Mouse (Mus musculus): Measurements from ENCODE around the gene Lrba.

Gene Lrba

DNA sequence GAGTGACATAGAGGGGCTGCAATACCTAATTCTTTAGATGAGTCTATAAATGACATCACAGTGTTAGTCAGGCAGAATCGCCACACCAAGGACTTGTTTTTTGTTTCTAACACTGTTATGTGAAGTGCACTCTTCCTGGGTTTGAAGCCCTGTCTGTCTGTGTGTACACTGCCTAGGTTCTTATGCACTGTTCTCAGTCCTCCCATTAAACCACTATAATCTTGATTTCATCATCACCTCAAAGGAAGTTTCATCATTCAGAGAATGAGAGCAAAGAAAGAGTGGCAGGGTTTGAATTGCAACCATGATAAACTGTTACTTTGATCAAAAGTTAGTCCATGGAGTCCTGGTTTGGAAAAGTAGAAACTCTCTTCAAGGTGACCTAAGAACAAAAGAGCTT lies 532.1 kb downstream of the Lrba start:
- DNase-seq (ENCODE audit: low read depth, low spot score) = no peak

DNA sequence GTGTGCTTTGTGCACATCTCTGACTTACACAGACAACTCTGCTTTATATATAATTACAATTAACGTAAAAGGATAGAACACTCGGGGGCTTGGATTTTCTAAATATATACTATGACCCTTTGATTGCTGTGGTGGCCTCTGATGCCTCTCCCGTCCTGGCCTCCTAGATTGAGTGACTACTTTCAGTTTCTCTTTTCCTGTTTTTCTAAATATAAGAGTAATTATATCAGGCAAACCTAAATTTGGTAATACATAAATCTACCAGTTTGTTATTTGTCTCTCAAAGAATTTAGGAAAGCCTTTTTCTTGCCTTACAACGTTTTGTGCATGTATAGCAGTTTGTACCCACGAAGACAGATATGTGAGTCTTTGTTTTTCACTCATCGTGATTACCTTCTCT lies 534.2 kb downstream of the Lrba start:
- no peak for DNase-seq (ENCODE audit: low read depth, low spot score)

DNA sequence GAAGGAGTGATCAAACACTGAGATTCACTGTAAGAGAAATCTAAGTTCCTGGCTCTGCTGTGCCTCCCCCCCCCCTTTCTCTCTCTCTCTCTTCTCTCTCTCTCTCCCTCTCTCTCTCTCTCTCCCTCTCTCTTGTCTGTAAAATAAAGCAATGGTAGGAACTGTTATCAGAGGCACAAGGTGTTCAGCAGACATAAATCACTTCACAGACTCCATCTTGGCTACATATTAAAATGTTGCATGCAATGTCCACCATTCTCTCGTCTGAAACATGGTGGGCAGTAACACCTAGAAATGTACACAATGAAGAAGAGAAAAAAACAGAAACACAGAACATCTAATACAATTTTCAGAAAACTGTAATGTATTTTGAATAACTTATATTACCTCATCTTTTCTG lies 534.9 kb downstream of the Lrba start:
- no peak for DNase-seq (ENCODE audit: low read depth, low spot score)

DNA sequence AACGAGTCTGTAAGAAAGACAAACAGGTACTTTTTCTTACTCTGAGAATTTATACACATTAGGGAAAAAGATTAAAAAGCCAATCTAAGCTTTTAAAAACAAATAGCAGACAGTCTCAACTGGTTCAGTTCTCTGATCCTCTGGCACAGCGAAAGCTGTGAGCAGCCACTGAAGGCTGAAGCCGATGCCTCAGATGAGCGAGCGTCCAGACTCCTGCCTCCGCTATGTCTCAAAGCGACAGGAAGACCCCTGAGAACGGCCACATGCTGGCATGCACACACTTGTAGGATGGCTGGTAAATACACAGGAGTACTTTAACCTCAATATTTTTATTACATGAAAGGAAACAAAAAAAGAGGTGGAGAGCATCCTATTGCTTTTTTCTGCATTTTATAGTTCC lies 535.4 kb downstream of the Lrba start:
- no peak for DNase-seq (ENCODE audit: low read depth, low spot score)

DNA sequence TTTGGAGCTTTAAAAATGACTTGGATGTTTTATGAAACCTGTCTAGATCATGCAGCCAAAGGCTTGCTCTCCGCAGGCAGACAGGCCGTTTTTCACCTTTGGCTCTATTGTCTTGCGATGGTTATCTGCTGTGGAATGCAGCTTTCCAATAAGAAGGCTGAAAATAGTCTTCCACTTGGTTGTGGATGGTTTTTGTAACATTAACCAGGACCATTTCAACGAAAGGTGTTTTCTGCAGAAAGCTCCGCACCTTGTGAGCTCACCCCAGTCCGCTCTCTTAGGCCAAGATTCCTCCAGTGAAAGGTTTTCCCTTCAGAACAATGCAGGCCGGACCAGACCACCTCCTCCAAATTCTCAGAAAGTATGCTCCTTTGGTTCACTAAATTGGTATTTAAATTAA lies 536.0 kb downstream of the Lrba start:
- no peak for DNase-seq (ENCODE audit: low read depth, low spot score)

DNA sequence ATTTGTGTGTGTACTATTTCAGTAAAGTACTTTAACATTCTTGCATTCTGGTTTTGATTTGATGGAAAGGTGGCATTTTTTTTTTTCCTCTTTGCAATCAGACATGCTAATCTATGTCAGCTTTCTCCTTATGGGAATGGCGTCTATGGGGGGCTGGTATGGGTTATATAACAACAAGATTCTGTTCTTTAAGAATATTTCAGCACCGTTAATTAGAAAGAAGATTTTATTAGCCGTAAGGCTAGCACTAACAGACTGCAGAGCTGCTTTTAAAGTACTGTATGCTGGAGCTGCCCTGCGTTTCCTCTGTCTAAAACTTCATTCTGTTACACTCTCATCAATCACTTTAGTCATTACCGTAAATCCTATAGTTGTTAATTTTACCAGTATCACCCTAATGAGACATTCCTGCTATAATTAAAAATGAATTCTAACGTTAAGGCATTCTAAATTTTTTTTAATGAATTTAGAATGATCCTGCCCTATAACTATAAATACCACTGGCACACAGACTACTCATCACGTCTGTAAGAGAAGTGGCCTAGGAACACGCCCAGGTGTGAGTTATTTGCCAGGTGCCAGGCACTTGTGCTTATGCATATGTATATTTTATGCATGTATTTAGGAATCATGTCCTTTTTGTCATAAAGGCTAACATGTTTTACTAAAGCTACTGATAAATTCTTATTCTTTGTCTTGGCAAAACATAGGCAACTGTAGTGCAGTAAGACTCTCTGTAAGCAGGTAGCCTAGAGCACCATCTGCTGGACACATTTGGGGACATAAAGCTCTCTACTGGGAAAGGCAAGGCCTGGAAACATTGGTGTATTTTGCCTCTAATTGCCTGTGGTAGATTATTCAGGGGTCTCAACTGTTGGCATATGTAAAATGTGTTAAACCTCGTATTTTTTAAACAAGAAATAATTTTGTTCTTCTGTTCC lies 536.9 kb downstream of the Lrba start:
- DNase-seq (ENCODE audit: low read depth, low spot score) = peak; percentile 64

DNA sequence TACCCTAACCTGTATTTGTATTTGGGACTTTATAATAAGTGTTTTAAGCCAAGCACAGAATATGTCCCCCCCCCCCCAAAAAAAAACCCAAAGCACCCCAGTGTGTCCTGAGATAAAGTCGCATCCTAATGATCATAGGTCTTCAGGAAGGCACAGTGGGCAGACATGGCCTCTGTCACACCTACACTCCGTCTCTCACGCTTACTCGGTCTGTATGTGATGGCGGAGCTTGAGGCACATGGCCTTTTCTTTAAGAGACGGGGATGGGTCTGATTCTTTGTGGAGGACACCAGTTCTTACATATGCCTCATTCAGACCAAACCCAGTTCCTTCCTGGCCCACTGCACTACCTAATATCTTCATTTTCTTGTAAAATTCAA lies 537.5 kb downstream of the Lrba start:
- no peak for DNase-seq (ENCODE audit: low read depth, low spot score)

DNA sequence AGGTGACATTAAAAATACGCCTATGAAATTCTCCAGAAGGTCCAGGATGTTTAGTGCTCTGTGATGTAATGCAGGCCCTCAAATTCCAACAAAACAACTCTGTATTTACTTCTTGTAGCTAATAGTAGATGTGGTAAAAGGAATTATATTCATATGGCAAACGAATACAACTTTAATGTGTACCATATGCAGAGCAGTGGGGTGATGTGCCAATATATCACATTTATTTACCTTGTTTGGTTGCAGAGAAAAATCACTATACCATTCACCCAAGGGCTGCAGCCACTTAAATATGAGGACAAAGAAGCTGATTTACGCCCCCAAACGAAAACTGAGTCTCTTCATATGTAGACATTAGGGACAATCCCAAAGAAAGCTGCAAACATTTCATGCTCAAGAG lies 538.0 kb downstream of the Lrba start:
- DNase-seq (ENCODE audit: low read depth, low spot score) = no peak

DNA sequence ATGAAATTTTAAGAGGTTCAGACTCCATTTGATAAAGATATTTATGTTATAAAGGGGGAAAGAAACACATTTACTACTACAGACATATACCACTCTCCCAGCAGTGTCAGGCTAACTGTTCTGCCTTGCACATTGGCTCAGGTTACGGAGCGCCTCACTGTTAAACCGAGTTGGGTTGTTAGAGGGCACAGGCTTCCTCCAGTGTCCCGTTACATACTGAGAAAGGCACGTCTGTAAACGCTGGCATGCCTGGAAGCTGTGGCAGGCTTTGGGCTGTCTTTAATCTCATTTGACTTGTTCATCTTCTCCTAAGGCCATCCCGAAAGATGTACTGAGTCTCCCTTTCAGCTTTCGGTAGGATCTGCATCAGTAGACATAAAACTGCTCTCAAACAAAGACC lies 544.1 kb downstream of the Lrba start:
- DNase-seq (ENCODE audit: low read depth, low spot score) = no peak

DNA sequence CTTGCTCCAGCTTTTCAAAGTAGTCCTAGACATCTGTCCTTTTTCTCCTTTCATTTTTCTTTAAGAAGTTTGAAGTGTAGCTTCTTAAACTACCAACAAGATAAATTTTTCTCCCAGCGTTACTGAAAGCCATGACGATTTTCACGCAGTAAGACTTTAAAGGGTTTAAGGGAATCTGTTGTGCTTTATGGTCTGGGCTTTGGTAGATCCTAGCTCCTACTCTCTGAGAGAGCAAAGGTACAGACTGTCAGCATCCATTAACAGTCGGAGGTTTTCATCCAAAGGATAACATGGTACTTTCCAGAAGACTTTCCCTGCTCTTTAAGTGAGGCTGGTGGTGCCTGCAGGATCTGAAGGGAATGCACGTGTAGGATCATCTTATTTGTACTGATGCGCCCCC lies 544.5 kb downstream of the Lrba start:
- DNase-seq (ENCODE audit: low read depth, low spot score) = no peak

DNA sequence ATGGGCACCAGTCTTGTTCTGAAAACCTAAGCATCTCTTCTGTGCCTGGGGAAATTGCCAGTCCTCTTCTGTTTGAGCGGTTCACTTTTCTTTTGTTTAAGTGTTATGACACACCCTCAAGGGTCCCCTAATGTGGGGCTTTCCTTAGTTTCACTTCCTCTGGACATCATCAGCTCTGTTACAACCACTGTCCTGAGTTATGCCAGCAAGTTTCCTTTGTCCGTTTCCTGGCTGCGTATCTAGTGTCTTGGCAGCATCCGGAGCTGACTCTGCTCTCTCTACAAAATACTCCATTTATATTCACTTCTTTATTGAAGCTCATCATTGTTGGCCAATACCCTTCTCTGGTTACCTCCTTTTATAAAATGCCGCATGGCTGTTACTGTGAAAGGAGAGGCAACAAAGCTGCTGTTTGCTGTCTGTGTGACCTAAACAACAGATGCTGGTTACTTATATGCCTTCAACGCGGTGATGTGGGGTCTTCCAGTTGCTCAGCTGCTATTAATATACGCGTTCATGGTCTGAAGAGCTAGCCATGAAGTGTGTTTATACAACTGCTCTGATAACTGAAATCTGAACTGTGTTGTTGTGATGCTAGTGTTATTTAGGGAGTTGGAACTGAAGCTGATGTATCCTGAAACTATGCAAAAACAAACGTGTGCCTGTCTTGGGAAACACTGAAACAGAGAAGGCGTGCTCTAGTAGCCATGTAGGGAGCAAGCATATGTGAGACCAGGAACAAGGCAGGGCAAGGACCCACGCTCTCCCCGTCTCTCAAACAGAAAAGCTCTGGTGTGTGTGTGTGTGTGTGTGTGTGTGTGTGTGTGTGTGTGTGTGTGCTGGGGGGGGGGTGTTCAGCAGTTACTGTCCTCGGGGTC lies 550.3 kb downstream of the Lrba start:
- no peak for DNase-seq (ENCODE audit: low read depth, low spot score)

DNA sequence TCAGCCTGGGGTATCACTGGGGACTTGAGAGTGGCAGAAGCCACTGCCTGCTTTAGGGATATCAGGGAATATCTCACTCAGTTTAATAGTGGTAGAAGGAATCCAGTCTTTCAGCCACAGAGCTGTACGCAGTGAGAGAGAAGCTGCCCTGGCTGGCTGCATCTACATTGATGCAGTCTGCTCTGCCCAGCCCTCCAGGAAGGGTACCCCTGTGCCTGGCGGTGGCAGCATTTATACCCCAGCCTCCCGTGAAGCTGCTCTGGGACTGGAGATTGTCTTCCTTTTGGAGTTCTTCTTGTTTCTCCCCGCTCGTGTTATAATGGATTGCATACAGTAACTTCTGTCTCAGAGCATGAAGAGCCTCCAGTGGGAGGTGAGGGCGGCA lies 551.0 kb downstream of the Lrba start:
- no peak for DNase-seq (ENCODE audit: low read depth, low spot score)

DNA sequence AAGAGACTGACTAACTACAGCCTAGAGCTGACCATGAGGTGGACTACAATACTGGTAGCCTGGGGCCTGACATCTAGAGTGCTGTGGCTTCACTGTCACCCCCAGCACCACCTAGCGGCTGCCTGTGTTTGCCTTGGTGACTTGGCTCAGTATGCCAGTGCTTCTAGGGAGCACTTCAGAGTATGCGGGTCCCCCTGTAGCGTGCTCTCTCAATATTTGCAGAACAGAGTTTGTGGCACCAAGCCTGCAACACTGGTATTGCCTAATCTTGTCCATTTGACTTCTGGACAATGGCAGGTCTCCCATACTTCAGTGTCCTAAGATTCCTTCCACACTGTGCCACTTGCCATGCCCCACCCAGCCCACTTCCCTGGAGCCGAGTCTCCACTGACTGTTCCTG lies 555.2 kb downstream of the Lrba start:
- DNase-seq (ENCODE audit: low read depth, low spot score) = peak; percentile 28

DNA sequence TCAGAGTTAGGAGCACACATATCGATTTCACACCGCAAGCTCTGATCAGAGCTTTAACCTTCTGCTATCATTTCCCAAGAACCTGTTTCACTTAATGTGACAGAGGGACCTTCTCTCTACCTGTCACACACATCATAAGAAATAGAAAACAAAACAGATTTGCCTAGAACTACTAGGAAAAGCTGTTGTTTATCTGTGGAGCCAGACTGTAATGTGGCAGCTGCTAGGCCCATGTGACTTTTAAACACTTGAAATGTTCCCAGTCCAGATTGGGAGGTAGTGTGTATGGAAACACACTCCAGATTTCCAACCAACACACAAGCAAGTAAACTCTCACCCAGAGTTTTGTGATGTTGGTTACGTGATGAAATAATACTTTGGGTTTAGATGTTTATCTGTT lies 559.6 kb downstream of the Lrba start:
- DNase-seq (ENCODE audit: low read depth, low spot score) = no peak

DNA sequence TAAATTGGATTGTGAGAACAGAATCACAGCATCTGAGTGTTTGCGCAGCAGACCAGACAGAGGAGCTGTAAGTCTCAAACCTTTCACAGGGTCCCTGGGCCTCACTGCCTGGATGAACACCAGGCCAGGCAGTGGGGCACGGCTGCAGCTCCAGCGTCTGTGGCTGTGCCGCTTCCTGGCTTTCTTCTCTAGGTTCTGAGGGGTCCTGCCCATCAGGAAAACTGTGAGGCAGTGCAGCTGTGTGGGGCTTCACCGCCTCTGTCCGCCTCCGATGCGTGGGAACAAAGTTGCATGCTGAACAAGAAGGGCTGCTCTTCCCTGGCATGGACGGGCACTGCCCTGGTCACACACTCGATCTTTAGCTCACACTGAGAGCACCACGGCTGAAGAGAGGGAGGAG lies 560.5 kb downstream of the Lrba start:
- no peak for DNase-seq (ENCODE audit: low read depth, low spot score)

DNA sequence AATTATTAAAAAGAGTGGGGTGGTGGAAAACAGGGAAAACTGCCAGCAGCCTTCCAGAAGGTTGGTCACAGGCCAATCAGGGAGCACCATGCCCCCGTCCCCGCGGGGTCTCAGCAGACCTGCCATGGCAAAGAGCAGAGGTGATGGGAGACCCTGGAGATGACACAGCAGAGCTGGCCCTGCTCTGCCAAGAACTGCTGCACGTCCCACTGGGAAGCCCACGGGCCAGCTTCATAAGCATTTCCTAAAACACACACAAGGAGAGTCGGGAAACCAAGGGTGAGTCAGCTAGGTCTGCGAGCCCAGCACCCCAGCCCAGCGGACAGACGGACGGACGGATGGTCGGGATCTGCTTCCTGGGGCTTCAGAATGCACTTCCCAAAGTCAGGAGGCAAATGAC lies 561.8 kb downstream of the Lrba start:
- DNase-seq (ENCODE audit: low read depth, low spot score) = no peak

DNA sequence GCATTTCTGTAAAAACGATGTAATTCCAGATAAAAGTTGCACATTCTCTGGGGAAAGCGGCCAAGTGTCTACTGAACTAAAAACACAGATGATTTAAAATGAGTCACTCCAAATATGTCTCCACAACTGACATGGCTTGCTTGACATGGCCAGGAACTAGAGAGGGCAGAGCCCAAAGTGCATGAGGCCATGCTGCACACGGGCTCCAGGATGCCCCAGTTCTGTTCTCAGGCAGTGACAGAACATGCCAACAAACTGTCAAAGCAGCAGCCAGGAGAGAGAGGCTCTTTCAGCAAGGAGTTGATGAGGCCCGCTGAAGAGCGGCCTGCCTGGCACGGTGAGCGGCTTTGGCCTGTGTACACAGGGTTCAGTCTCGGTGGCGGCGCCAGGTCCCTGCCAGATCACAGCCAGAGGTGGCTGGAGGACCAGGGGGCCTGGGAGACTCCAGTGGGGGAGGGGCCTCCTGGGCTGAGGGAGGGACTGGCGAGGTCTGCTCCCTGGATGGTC lies 562.4 kb downstream of the Lrba start:
- DNase-seq (ENCODE audit: low read depth, low spot score) = peak; percentile 47

DNA sequence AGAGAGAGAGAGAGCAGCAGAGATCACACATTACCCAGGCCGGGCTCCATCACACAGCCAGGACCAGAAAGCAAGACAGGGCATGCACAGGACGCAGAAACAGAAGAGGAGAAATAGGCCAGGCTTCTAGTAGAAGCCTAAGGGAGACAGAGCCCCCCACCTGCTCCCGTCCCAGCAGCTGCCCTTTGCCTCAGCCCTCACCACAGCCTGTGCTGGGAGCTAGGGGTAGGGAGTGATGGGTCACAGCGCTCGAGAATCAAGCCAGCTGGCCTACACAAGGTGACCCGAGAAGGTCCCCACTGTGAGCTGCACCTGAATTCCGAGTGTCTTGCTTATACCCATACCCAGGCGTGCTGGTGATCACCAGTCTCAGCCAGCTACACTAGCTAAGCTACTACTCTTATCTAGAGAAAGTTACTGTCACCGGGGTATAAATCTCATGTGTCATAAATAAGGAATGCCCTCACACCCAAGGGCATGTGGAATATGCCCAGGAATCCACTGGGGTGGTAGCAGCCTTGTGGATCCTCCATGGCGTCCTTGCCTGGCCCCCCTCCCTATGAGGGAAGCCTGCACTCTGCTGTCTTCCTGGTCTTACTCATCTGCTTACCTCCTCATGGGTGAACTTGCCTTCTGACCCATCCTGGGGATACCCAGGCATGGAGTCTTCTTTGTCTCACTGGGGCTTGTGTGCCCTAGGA lies 563.1 kb downstream of the Lrba start:
- DNase-seq (ENCODE audit: low read depth, low spot score) = no peak

DNA sequence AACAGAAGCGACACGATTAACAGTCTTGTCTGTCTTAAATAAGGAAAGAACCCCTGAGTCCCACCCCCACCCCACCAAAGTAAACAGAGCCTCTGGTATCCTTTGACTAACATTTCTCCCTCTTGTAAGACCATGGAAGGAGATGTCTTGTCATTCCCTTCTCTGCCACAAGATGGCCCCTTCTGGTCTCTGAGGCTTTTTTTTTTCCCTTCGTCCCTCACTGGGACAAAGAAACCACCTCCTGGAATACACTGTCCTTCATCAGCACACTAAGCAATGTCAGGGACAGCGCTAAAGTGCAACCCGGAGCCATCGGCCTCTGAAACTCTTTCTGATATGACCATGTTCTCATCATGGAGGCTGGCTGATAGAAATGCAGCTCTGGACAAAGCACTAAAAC lies 564.2 kb downstream of the Lrba start:
- peak; percentile 86 for DNase-seq (ENCODE audit: low read depth, low spot score)

DNA sequence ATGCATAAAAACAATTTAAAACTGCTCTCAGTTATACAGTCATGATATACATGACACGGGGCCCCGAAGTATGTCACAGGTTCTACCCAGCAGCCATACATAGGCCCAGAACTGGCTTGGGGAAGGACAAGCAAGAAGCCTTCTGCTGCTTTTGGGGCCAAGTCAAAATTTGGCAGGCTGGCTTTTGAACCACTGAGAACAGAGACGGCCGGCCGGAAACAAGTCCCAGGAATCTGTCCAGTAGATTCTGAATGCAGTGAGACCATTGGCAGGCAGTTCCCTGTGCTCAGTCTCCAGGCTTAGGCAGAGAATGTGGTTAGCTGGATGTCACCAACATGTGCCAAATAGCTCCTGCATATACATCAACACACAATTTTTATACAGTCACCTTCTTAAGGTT lies 565.3 kb downstream of the Lrba start:
- DNase-seq (ENCODE audit: low read depth, low spot score) = no peak

DNA sequence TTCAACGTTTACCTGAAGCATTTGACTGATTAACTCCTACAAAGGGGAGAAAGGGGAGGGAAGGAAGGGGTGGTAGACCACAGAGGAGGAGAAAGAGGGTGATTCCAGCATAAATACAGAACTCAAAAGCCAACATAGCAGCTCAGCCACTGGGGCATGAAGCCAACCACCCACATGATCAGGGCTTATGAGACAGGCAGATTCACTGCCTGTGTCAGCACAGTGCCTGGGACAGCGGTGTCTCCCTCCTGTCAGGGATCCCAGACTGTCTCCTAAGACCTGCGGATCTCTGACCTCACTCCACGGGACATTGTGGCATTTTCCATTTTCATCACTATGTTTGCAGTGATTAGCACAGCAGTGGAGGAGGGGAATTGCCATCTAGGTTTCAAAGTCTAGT lies 568.8 kb downstream of the Lrba start:
- no peak for DNase-seq (ENCODE audit: low read depth, low spot score)

DNA sequence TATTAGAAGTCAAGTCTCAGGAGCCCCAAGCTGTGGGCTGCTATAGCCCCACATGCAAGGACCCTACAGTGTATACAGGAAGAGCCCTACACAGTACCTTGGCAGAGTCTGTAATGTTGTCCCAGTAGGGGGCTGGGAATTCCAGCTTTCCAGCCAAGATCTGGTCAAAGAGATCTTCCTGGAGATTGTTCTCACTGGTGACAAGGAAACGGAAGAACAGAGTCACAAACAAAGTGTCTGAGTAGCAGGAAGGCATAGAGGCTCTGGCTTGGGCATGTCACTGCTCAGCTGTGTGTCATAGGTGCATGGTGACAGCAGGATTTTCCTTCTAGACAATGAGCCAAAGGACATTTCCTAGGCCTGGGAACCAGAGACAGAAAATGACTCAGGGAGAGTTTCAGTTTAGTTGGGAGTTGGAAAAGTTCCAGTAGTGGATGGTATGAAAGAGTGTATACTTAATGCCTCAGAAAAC lies 569.3 kb downstream of the Lrba start:
- no peak for DNase-seq (ENCODE audit: low read depth, low spot score)

Measured in ZHBTc4 (cell line).